16 mouse cellular contexts compared by ENCODE assay signal in the genomic region with DNA sequence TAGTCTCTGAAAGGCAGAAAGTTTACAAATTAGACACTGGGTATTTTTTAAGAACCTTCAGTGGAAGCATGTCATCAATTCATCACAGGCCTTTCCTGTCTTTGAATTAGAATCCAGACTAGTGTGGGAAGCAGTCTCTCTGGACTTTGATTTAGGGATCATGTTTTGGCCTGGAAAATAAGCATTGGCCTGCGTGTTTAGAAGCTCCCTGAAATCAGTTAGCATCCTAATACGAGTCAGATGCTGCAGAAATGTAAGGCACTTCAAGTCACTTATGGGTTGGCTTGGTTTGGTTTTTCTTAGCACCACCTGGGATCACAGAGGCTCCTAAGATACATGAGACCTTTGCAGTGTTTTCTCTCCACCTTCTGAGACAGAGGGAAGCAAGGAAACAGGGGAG.
"Had no signal": no experiment of that assay in that cellular context is flagged by ENCODE, and none has a peak within 500 bp of the region (broad histone marks: within the 10 kb centered on the region; RNA-seq: fewer than 3 reads in every experiment).

No protein-coding gene starts in this region.

- DNase-seq: retina, postnatal 1 day; right cerebral cortex, adult 18-20 months; right cerebral cortex, postnatal 14 days; right cerebral cortex, postnatal 25 days; right cerebral cortex, postnatal 4 days; spleen, adult 18-20 months; thymus, adult 18-20 months; thymus, adult 2 months; thymus, postnatal 14 days; thymus, postnatal 25 days; thymus, postnatal 36 days; thymus, postnatal 4 days had no signal

- H3K9ac ChIP-seq: neural tube, embryonic 13.5 days; neural tube, embryonic 15.5 days; stomach, embryonic 15.5 days had no signal

- H3K4me2 ChIP-seq: neural tube, embryonic 13.5 days; neural tube, embryonic 15.5 days; stomach, embryonic 15.5 days had no signal

- H3K4me3 ChIP-seq: neural tube, embryonic 13.5 days; neural tube, embryonic 15.5 days; stomach, embryonic 15.5 days had no signal

- H3K36me3 ChIP-seq: neural tube, embryonic 13.5 days; neural tube, embryonic 15.5 days; stomach, embryonic 15.5 days had no signal

- H3K27ac ChIP-seq: neural tube, embryonic 13.5 days; neural tube, embryonic 15.5 days; stomach, embryonic 15.5 days; stomach, postnatal 0 days had no signal

- H3K27me3 ChIP-seq: neural tube, embryonic 13.5 days; neural tube, embryonic 15.5 days; stomach, embryonic 15.5 days had no signal

- H3K4me1 ChIP-seq: neural tube, embryonic 13.5 days; neural tube, embryonic 15.5 days; stomach, embryonic 15.5 days had no signal

- H3K9me3 ChIP-seq: neural tube, embryonic 13.5 days; neural tube, embryonic 15.5 days; stomach, embryonic 15.5 days had no signal
